ENCODE assay signal across 29 mouse cellular contexts in genomic region chr19:26902162-26902561, GRCm38 (mm10). TPM values are rescaled to one million over a fixed set of nuclear protein-coding genes. Genes with fewer than 3 reads are reported as not detected.
"Had no signal": no experiment of that assay in that cellular context is flagged by ENCODE, and none has a peak within 500 bp of the region (broad histone marks: within the 10 kb centered on the region; RNA-seq: fewer than 3 reads in every experiment).

No protein-coding gene starts in this region.

- H3K4me2 ChIP-seq: hindbrain, embryonic 15.5 days; intestine, embryonic 15.5 days; limb, embryonic 12.5 days; liver, embryonic 11.5 days; liver, embryonic 13.5 days; liver, embryonic 15.5 days had no signal

- H3K36me3 ChIP-seq: hindbrain, embryonic 10.5 days; hindbrain, embryonic 15.5 days; intestine, embryonic 15.5 days; limb, embryonic 10.5 days; limb, embryonic 12.5 days; liver, embryonic 13.5 days; liver, embryonic 15.5 days had no signal

- H3K4me1 ChIP-seq: hindbrain, embryonic 10.5 days; intestine, embryonic 15.5 days; limb, embryonic 10.5 days; limb, embryonic 12.5 days; liver, embryonic 13.5 days; liver, embryonic 15.5 days had no signal

- ATAC-seq: forebrain, embryonic 16.5 days; inflammation-experienced regulatory T-cells, adult 6 months; intestine, embryonic 15.5 days; intestine, postnatal 0 days; liver, postnatal 0 days had no signal

- H3K4me3 ChIP-seq: gastrocnemius, adult 2 months; hindbrain, embryonic 10.5 days; hindbrain, embryonic 15.5 days; intestine, embryonic 15.5 days; layer of hippocampus, adult 2 months; left cerebral cortex, adult 2 months; limb, embryonic 10.5 days; limb, embryonic 12.5 days; liver, embryonic 13.5 days; liver, embryonic 15.5 days had no signal

- H3K27ac ChIP-seq: gastrocnemius, adult 2 months; hindbrain, embryonic 10.5 days; hindbrain, embryonic 15.5 days; intestine, embryonic 15.5 days; kidney, postnatal 0 days; layer of hippocampus, adult 2 months; left cerebral cortex, adult 2 months; limb, embryonic 10.5 days; limb, embryonic 12.5 days; liver, embryonic 13.5 days; liver, embryonic 15.5 days had no signal

- H3K9me3 ChIP-seq: hindbrain, embryonic 15.5 days; intestine, embryonic 15.5 days; limb, embryonic 10.5 days; limb, embryonic 12.5 days; liver, embryonic 13.5 days; liver, embryonic 15.5 days had no signal

- H3K27me3 ChIP-seq: hindbrain, embryonic 15.5 days; intestine, embryonic 15.5 days; limb, embryonic 12.5 days; liver, embryonic 13.5 days; liver, embryonic 15.5 days had no signal

- H3K9ac ChIP-seq: hindbrain, embryonic 15.5 days; intestine, embryonic 15.5 days; limb, embryonic 12.5 days; liver, embryonic 13.5 days; liver, embryonic 15.5 days; liver, postnatal 0 days had no signal

- DNase-seq: gastrocnemius, adult 2 months; gastrocnemius, postnatal 10 days; gastrocnemius, postnatal 25 days; heart, adult 18-20 months; heart, postnatal 10 days; heart, postnatal 4 days; kidney, adult 18-20 months; kidney, adult 8-10 months; kidney, postnatal 4 days; liver; liver, embryonic 13.5 days; liver, postnatal 0 days had no signal

RNA-seq across cellular contexts. Expression of gene Gm815, which starts 16.5 kb away (rescaled TPM):
- polyA plus RNA-seq: forebrain, embryonic 16.5 days; frontal cortex, adult 2 months; heart, embryonic 14.5 days; heart, embryonic 16.5 days; hindbrain, embryonic 10.5 days; hindbrain, embryonic 15.5 days; inflammation-experienced regulatory T-cells, adult 6 months; intestine, embryonic 15.5 days; intestine, postnatal 0 days; limb, embryonic 10.5 days; limb, embryonic 12.5 days; limb, embryonic 14.5 days; liver, embryonic 11.5 days; liver, embryonic 13.5 days; liver, embryonic 15.5 days; liver, postnatal 0 days had no signal
